Mouse (Mus musculus): ENCODE data around the gene Awat2.

DNA sequence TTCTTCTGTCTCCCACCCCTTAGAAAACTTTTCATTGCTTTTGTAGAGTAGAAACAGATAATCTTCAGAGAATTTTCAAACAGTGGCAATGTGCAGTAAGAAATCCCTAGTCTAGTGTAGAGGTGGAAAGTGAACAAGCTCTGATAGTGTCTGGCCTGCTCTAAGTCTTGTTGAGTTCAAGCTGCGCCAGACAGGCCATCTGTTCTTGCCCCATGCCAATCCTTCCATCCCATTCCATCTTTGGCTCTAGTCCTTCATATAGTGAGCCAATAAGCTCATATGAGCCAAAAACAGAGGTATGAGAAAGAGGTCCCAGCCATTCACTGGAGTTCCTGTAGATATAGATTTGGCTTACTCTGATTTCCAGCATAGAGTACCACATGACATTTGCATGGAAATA, 52.6 kb downstream of the Awat2 start:
- no peak for TF ChIP-seq CTCF (conservative IDR thresholded peaks at IDR 0.05; ENCODE audit: low read length)
- no peak for TF ChIP-seq POU5F1 (IDR thresholded peaks at IDR 0.05; ENCODE audit: borderline replicate concordance, low read length)
- no peak for TF ChIP-seq NANOG (IDR thresholded peaks at IDR 0.05; ENCODE audit: borderline replicate concordance, low read length)
